Mouse (Mus musculus): Measurements from ENCODE around the gene Mrgprh. TPM values are rescaled to one million over a fixed set of nuclear protein-coding genes. Genes with fewer than 3 reads are reported as not detected.
"Not testable (repeated sequence)": the region's sequence is repeated elsewhere in the genome, so short reads cannot be mapped to it uniquely, and the experiment has no call there.

Gene Mrgprh
- total and polyA plus RNA-seq, 3 experiments, result 0.21 TPM; not detected in 2

- DNase-seq, result no peak
These were observed 7.8 kb upstream of the Mrgprh start, which contains the start of gene Mas1 for GRCm38 (mm10) chr17:12868043-12868442. Gene Mas1 (minus strand): TSS chr17:12868143.

GRCm38 (mm10) chr17:12868640-12869039 lies 7.2 kb upstream of the Mrgprh start:
- DNase-seq, result no peak

- DNase-seq, result no peak
These were observed 3.4 kb upstream of the Mrgprh start for GRCm38 (mm10) chr17:12872275-12873028.

GRCm38 (mm10) chr17:12880178-12880577 lies 4.3 kb downstream of the Mrgprh start:
- peak; percentile 80 for DNase-seq

- DNase-seq, result no peak
These were observed 5.4 kb downstream of the Mrgprh start for GRCm38 (mm10) chr17:12881216-12881615.

- DNase-seq, result no peak
These were observed 10.8 kb downstream of the Mrgprh start for GRCm38 (mm10) chr17:12886620-12887019.

- no peak for DNase-seq
These were observed 11.4 kb downstream of the Mrgprh start for GRCm38 (mm10) chr17:12887021-12887775.

- DNase-seq, result no peak
These were observed 15.2 kb downstream of the Mrgprh start for GRCm38 (mm10) chr17:12891054-12891453.

GRCm38 (mm10) chr17:12892033-12892432 lies 16.2 kb downstream of the Mrgprh start:
- no peak for DNase-seq

GRCm38 (mm10) chr17:12897674-12898073 lies 21.8 kb downstream of the Mrgprh start:
- no peak for DNase-seq

GRCm38 (mm10) chr17:12898607-12899006 lies 22.8 kb downstream of the Mrgprh start:
- not testable (repeated sequence) for DNase-seq

GRCm38 (mm10) chr17:12902291-12902690 lies 26.5 kb downstream of the Mrgprh start:
- no peak for DNase-seq

- DNase-seq, result no peak
These were observed 27.8 kb downstream of the Mrgprh start for GRCm38 (mm10) chr17:12903372-12904333.

- no peak for DNase-seq
These were observed 28.5 kb downstream of the Mrgprh start for GRCm38 (mm10) chr17:12904349-12904748.

GRCm38 (mm10) chr17:12905810-12906209 lies 30.0 kb downstream of the Mrgprh start:
- no peak for DNase-seq

GRCm38 (mm10) chr17:12906436-12906835 lies 30.6 kb downstream of the Mrgprh start:
- no peak for DNase-seq

- DNase-seq, result peak; percentile 33
These were observed 33.8 kb downstream of the Mrgprh start, which contains the start of gene Pnldc1 for GRCm38 (mm10) chr17:12909361-12910280. Gene Pnldc1 (minus strand): TSS chr17:12910230.

- no peak for DNase-seq
These were observed 34.6 kb downstream of the Mrgprh start for GRCm38 (mm10) chr17:12910391-12910790.

GRCm38 (mm10) chr17:12915488-12915880 lies 39.6 kb downstream of the Mrgprh start, which contains the start of gene Tcp1:
Gene Tcp1 (plus strand): TSS chr17:12915701.
- no peak for DNase-seq

- peak; percentile 100 for DNase-seq
These were observed 40.2 kb downstream of the Mrgprh start, which contains the start of gene Mrpl18 for GRCm38 (mm10) chr17:12915881-12916583. Gene Mrpl18 (minus strand): TSS chr17:12916345.

Measured in adrenal gland, adult 2 months (tissue).